Mouse (Mus musculus) layer of hippocampus, adult 2 months (tissue): ENCODE results near the gene Cmklr1. TPM values are rescaled to one million over a fixed set of nuclear protein-coding genes. Genes with fewer than 3 reads are reported as not detected.

ENCODE experiments used
- DNase-seq, 2 experiments: peaks; one replicate each; pipeline ENCODE4 v3.0.0; 2022; ENCODE audit warnings: low spot score in 2 of 2
- H3K27ac ChIP-seq: fragments of 200-600 bp; 2 replicates; pipeline ENCODE4 v1.8.1; 2022
- H3K4me3 ChIP-seq: fragments of 200-600 bp; 2 replicates; pipeline ENCODE4 v1.8.1; 2022; ENCODE audit warnings: mild to moderate bottlenecking
- CTCF ChIP-seq: fragments of 200-600 bp; conservative IDR thresholded peaks from 2 replicates; pipeline ENCODE4 v1.8.1; 2022; ENCODE audit warnings: antibody characterized with exemption, mild to moderate bottlenecking, moderate library complexity
- total RNA-seq, 2 experiments: library from RNA; stranded (reverse); gene quantifications; 2 replicates each; pipeline ENCODE4 v1.2.3; 2021

Cmklr1 gene
- total RNA-seq, 2 experiments from 2014 or later: 3.3 to 4.5 TPM

GRCm38 (mm10) chr5:113627820-113628437 lies 22.3 kb downstream of the Cmklr1 start:
- Histone ChIP-seq H3K4me3 (no peak overlapping the region), H3K27ac (no peak overlapping the region)
- no peak for TF ChIP-seq CTCF
- no peak for DNase-seq

DNA sequence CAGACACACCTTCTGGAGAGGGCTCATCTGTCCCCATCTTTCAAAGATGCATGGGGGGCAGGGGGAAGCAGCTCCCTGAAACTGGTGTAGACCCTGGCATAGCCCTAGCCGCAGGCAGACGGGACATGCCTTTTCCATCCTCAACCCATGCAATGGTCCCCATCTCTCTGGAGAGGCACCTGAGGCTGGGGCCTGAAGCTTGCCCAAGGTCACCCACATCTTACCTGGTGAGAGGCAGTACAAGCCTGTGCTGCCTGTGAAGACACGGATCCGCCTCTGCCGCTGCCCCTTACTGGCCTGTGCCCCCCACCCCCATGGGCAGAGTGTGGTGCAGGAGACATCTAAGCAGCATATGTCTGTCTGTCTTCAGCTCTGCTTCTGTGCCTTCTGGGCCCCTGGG lies 23.2 kb downstream of the Cmklr1 start:
- Histone ChIP-seq H3K27ac (no peak overlapping the region), H3K4me3 (no peak overlapping the region)
- TF ChIP-seq CTCF: no peak
- no peak for DNase-seq

- no peak overlapping the region for H3K4me3 ChIP-seq
- H3K27ac ChIP-seq: no peak overlapping the region
- no peak for DNase-seq
- no peak for TF ChIP-seq CTCF
Observed at GRCm38 (mm10) chr5:113626352-113626751, 23.9 kb downstream of the Cmklr1 start.

DNA sequence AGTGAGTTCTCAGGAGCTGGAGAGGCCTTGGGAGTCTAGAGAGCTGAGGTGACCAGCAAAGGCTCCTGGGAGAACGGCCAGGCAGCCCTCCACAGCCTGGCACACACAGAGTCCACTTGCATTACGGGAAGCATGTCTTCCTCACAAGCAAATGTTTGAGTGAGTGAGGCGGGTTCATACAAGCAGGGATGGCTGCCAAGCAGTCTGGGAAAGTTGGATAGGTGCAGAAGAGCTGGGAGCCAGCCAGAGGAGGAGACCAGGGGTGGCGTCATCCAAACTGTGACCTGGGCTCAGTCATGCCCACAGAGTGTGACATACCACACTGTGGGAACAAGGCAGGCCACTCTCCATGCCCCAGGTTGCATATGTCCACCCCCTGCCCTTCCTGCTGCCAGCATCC lies 25.2 kb downstream of the Cmklr1 start:
- Histone ChIP-seq H3K4me3 (no peak overlapping the region), H3K27ac (no peak overlapping the region)
- no peak for TF ChIP-seq CTCF
- DNase-seq: no peak

DNA sequence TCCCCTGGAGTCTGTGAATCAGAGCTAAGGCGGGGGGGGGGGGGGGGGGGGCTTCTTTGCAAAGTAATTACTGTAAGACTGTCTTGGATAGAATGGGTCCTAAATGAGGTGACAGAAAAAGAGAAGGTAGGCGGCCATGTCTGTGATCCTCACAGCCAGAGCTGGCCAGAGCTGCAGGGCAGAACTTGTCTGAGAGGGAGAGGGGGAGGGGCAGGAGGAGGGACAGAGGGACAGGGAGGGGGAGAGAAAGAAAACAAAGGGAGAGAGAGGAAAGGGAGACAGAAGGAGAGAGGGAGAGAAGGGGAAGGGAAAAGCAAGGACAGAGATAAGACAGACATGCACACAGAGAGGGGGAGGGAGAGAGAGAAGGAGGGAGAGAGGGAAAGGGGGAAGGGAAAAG lies 27.2 kb downstream of the Cmklr1 start:
- no peak overlapping the region for H3K27ac ChIP-seq

DNA sequence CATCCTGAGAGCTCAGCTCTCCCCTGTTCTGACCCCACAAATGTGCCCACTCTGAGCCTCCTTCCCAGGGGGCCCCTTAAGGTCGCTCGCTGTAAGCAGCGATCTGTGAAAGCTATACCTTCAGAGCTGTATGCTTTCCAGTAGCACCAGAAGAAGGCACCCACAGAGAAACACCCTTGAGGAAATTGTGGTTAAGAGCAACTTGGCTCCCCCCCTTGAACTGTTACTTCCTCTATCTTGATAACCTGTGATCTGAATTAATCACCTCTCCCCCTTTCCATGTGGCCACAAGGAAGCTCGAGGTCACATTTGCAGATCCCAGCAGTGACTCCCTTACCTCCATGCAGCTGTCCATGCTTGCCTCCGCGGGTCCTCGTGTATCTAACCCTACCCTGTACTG lies 29.2 kb downstream of the Cmklr1 start:
- no peak for DNase-seq
- no peak for TF ChIP-seq CTCF
- no peak overlapping the region for H3K27ac ChIP-seq
- no peak overlapping the region for H3K4me3 ChIP-seq

More for the DNA sequence above, 27.2 kb downstream of the Cmklr1 start:
- no peak for DNase-seq
- no peak overlapping the region for H3K4me3 ChIP-seq
- no peak for TF ChIP-seq CTCF

GRCm38 (mm10) chr5:113620130-113620716 lies 30.0 kb downstream of the Cmklr1 start:
- no peak overlapping the region for H3K27ac ChIP-seq
- H3K4me3 ChIP-seq: no peak overlapping the region
- TF ChIP-seq CTCF: no peak
- no peak for DNase-seq

DNA sequence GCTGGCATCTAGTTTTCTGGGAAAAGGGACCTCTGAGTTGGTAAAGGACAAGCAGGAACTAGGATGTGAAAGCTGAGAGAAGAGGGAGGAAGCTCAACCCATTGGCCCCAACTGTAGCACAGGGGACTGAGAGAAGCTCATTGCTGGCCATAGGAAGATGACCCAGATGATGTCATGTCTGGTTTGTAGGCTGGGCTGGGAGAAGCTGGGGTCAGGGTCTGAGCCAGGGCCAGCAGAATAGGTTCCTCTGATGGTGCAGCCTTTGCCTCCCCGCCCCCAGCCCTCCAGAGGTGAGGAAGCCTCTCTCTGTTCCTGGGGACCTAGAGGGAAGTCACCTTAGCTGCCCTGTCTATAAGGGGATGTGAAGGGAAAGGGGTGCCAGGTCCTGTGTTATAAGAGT lies 31.1 kb downstream of the Cmklr1 start:
- Histone ChIP-seq H3K27ac (no peak overlapping the region), H3K4me3 (no peak overlapping the region)
- DNase-seq: no peak
- TF ChIP-seq CTCF: no peak

GRCm38 (mm10) chr5:113618716-113619115 lies 31.5 kb downstream of the Cmklr1 start:
- Histone ChIP-seq H3K27ac (no peak overlapping the region), H3K4me3 (no peak overlapping the region)
- no peak for DNase-seq
- no peak for TF ChIP-seq CTCF

DNA sequence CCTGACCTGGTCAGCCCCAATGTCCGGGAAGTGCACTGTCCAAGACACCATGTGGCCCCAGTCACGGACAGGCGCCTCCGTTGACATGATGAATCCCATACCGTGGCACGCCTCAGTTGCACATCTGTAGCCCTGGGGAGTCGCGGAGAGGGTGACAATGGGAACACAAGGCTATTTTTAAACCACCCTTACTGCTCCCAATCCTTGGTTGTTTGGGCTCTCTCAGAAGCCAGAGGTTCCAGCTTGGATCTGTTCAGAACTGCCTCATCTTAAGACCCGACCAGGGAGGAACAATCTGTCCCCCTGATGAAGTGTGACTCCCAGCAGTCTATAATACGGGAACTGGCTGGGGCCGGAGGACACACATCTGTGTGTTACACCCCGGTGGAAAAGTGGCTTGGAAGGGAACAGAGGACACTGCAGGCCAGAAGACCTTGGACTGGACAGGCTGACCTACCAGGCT lies 38.4 kb downstream of the Cmklr1 start:
- no peak for DNase-seq
- TF ChIP-seq CTCF: no peak
- H3K4me3 ChIP-seq: no peak overlapping the region
- no peak overlapping the region for H3K27ac ChIP-seq

DNA sequence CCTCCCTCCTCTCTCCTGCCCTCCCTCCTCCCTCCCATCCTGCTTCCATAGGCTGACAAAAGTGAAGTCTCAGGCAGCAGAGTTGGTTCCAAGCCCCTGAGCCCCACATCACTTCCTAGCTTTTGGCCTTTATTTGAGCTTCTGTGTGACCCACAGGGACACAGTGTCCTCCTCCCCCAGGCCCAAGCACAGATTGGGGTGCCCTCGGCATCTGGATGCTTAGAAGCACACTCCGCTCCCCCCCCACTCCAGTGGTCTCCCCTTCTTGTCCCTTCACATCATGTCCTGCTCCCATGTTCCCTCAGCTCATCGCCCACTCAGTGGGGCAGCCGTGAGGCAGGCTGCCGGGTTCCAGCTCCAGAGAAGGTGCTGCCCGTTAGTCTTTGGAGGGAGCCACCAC lies 39.1 kb downstream of the Cmklr1 start:
- no peak for DNase-seq
- H3K4me3 ChIP-seq: no peak overlapping the region
- no peak for TF ChIP-seq CTCF
- H3K27ac ChIP-seq: no peak overlapping the region

DNA sequence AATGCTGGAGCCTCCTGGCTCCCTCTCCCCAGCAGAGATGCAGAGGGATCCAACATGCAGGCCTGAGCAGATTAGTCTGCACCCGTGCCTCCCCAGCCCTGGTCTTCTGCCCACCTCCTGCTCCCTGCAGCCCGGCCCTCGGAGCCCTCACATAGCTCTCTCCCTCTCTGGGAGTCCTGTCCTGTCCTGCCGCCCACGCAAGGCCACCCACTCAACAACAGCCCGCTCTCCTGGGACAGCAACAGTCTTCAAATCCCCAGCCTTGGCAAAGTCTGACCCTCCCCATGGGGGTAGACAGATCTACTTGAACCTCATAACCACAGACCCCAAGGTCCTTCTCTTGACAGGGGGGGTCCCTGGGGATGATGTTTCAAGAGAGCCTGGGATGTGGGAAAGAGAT lies 39.7 kb downstream of the Cmklr1 start:
- Histone ChIP-seq H3K4me3 (no peak overlapping the region), H3K27ac (no peak overlapping the region)
- no peak for DNase-seq
- TF ChIP-seq CTCF: no peak

DNA sequence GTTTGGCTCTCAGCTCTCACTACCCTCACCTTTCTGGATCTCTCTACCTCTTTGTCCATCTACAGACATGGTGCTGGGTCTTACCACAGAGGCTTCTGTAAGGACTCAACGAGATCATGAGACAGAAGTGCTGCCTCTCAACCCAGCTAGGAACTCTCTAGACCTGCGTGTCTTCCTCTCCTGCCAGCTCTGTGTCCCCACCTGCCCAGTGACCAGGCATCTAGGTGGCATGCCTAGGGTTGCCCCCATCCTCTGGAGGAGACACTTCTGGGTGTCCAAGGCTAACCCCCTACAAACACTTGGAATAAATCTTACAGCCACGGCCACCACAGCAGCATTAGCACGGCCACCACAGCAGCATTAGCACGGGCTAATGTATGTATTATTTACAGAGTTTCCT lies 40.3 kb downstream of the Cmklr1 start:
- no peak for TF ChIP-seq CTCF
- Histone ChIP-seq H3K27ac (no peak overlapping the region), H3K4me3 (no peak overlapping the region)
- no peak for DNase-seq

DNA sequence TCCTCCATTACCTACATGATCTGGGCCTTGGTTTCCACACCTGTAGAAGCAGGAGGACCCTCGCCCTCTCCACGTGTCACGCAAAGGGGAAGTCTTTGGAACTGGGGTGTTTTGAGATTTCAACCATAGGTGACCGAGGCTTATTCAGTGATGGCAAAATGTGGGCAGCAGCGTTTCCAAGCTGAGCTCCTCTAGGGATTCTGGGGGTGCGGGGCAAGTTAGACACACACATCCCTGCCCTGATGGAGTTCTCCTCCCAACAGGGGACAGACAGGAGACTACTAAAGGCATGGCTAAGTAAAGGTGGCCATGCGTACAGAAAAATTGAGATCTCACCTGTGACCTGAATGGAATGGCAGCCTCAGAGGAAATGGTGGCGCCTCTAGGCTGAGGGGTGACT lies 41.7 kb downstream of the Cmklr1 start:
- no peak overlapping the region for H3K27ac ChIP-seq
- no peak for TF ChIP-seq CTCF
- H3K4me3 ChIP-seq: no peak overlapping the region
- DNase-seq: no peak
